Mouse (Mus musculus) layer of hippocampus, postnatal 36 days (tissue): ENCODE measurements around the gene Meox1. TPM values are rescaled to one million over a fixed set of nuclear protein-coding genes. Genes with fewer than 3 reads are reported as not detected.

Source experiments
- DNase-seq, 2 experiments: peaks; one replicate each; pipeline ENCODE4 v3.0.0; 2022
- total RNA-seq, 2 experiments: library from RNA; stranded (reverse); gene quantifications; 2 replicates each; pipeline ENCODE4 v1.2.3; 2021

Meox1 gene
- total RNA-seq, result under 1 TPM; 0.43 to 0.50 TPM

DNA sequence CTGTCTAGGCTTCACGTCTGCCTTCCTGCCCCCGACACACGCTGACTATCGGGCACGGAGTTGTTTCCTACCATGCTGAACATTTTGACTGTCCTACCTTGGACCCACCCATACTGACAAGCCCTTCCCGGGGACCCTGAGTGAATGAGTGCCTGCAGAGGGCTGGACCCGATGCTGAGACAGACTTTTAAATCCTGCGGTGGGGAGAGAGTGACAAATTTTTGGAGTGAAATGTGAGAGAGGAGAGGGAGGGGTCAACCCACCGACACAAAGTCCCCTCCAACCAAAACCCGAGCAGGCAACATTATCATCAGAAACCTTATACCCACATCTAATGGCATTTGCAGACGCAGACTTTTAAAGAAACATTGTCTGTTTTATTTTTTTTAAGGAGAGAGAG, at the start of gene Meox1:
Gene Meox1 (minus strand): TSS at position 171 of the 400 bp plus-strand sequence.
- DNase-seq, result no peak

DNA sequence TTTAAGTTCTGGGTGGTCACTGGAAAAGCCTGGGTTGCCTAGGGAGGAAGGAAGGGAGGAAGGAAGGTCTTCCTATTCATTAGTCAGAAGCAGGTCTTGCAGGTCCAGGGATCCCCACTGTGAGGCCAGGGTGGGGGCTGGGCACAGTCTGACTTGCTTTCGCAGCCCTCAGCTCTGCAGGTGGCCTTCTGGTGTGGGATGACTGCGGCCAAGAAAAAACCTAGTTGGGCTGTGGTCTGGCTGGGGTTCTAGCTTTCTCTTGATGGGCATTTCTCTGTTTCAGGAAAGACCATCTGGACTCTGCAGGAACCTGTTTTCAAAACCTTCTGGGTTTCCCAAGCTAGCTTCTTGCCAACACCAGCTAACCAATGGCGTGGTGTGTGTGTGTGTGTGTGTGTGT, 48.9 kb upstream of the Meox1 start:
- DNase-seq, result no peak

DNA sequence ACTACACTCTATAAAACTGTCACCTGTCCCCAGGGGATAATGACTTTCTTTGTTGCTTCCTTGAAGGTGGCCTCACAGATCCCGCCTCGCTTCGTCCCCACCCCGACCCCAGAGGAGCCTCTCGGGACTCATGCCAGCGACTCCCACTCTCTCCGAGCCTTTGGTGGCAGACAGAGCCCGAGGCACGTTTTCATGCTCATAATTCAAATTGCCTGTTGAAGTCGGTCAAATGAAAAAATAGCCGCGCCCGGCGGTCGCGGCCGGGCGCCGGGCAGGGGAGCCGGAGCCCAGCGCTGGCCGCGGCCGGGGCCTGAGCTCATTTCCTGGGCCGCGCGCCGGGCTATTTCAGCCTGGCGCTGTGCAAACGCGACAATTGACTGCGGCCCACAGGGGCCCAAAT, 42.9 kb upstream of the Meox1 start:
- DNase-seq, result no peak

DNA sequence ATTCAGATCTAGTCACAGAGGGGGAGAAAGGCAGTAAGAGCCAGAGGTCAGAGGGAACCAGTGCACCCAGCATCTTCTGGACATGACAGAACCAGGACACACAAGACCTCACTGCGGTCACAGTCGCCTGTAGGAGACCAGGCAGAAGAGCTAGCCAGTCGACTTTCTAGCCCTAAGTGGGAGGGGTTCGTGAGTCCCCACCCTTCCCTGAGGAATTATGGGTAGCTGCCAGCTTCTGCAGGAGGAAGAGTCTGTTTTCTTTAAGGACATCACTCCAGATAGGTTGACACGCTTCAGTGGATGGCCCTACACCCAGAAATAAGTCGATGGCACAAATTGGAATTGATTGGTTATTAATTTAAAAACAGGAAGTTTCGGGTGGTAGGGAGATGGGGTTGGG, 42.2 kb upstream of the Meox1 start:
- DNase-seq, result no peak

DNA sequence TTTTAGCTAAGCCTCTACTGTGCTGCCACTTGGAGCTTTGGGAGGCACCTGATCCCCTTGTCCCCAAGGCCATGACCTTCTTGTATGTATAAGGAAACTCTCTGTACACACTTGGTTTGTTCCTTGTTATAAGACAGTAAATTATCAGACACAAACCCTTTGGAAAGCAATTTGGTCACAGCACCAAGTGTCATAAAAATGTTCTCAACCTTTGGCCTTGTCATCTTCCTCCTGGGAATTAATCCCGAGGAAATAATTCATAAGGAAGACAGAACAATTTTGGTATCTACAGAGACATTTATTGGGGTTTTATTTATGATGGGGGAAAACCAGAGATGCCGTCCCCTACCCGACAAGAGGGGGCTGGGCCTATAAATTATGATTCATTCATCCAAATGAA, 41.6 kb upstream of the Meox1 start:
- DNase-seq, result no peak

DNA sequence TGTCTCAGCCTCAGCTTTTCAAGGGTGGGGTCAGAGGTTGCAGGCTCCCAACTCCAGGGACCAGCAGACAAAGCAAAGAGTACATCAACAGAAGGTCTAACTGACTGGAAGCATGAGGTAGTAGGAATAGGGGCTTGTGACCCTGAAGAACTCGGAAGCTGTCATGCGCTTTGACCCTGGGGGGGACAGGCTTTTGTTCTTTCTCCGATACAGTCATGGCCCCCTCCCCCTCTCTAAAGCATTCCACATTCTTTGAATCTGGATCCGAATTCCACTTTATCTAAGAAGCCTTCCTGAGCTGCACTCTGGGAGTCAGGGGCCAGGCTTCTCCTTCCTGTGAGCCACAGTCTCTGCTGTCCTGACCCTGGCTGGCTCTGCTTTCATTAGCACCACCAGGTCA, 37.8 kb upstream of the Meox1 start:
- no peak for DNase-seq

DNA sequence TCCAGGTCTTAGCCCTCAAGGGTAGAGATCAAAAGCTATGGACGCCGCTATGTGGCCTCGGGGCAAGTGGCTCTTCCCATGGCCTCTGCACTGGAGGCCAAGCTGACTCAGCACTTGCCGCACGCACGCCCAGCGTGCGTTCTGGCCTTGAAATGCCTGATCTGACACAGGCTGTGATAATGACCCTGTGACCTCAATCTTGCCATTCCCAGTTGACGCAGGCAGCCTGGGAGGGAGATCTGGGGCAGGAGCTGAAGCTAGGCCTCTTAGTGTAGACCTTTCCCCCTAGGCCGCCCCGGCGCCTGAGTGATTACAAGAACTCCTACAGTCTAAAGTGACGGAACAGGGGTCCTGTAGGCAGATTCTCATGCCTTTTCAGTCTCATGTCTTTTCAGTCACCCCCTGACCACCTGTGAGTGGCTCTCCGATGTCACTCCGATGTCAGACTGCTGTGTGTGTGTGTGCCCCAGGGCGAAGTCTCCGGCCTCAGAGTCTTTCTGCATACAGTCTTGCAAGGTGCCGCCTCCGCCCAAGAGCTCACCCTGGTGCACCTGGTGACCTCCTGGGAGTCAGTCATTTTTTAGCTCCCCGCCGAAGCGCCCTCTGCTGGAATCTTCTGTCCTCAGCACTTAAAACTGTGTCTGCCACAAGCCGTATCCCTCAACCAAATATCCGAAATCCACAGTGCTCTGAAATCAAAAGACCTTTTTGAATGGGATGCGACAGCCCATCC, 34.0 kb upstream of the Meox1 start:
- DNase-seq, result no peak

DNA sequence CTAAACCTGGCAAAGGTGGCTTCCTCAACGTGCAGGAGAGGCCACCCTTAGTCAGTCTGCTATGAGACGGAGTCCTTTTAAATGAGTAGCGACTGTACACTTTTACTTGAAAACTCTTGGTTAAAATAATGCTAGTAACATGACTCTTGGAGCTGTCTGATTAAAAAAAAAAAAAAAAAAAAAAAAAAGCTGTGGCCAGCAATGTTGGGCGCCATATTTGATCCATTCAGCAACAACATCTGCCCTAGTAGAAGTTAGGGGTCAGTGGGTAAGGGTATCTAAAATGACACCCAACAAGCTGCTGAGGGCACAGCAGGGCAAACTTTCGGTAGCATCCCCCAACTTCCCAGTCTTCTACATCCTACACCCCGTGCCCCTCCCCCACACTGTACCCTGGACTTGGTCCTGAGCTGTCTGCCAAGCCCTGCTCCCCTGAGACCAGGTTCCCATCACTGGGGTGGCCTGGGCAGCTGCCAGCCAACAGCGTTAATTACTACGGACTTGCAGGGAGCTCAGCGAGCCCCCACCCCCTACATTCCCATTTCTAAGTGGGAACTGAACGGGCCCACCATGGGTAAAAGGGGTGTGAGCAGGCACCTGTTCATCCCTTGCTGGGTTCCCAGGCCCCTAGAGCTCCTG, 32.9 kb upstream of the Meox1 start:
- DNase-seq, result no peak

DNA sequence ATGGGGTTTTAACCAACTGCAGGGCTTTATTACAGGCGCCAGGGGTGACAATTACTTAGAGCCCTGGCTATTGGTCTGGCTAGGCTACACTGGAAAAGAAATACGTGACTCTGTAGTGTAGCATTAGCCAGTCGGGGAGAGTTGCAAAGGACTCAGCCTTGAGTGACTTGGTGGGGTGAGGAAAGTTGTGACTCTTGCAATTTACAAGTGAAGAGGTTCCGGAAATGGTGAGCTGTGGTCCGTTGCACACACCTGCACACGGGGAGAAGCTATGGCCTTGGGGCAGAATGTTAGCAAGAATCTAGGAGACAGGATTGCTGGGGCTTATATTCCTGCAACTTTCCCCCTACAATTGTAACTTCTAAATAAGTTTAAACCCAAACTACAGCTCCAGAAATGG, 31.5 kb upstream of the Meox1 start:
- no peak for DNase-seq

DNA sequence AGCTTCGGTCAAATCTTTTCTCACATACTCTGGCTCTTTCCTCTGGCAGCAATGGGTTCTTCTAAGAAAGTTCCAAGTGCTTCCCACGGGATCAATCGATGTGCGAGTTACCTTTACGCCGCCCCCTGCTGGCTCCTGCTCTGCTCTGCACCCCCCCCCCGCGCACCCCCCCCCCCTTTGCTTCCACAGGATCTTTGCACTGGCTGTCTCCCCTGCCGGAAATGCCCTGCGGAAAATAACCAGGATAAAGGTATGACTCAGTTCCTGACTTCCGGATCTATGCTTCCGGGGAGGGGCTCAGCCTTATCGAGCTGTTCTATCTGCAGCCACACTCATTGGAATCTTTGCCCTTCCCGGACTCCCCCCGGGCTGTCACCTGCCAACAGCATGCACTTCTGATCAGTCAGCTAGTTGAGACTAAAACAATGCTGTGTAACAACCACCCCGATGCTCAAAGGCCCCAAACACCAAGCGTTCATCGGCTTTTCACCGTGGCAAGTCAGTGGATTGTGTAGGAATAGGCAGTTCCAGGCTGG, 30.3 kb upstream of the Meox1 start:
- no peak for DNase-seq

DNA sequence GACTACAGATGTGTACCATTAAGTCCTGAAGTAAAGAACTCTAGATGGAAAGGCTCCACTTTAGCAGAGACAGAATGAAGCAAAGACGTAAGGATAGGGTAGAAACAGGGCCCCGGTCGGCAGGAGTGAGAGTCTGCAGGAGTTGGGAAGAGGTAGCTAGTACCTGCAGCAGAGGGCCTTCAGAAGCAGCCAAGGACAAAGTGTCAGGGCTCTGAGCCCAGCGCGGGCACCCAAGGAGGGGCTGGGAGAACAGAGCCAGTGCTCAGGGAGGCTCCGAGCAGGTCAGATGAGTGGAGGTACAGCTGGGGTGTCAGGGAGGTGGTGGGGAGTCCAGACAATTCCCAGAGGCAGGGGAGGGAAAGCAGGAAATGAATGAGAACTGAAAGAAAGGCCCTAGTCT, 29.8 kb upstream of the Meox1 start:
- DNase-seq, result no peak

DNA sequence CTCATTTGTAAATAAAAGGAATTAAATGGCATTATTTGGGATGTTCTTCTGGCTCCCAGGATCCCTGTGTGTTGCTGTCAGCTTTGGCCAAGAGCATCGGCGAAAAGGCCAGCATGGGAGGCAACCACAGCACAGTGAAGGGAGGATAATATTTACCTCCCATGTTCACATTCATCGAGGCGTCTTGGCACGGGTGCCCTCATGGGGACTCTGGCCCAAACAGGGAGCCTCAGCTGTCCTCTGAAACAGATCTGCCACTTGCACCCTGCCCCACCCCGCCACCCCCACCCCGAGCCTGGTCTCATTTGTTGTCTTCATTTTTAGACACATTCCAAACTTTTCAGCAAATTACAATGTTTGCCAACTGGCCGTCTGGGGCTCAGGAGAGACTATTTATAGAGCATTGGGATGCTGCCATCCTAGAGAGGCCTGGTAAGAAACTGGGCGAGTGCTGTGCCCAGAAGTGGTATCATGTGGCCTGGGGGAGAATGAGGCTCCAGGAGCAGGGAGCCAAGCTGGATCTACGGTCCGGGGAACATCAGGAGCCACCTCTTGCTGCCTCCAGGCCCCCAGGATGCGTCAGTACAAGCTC, 27.3 kb upstream of the Meox1 start:
- DNase-seq, result no peak

DNA sequence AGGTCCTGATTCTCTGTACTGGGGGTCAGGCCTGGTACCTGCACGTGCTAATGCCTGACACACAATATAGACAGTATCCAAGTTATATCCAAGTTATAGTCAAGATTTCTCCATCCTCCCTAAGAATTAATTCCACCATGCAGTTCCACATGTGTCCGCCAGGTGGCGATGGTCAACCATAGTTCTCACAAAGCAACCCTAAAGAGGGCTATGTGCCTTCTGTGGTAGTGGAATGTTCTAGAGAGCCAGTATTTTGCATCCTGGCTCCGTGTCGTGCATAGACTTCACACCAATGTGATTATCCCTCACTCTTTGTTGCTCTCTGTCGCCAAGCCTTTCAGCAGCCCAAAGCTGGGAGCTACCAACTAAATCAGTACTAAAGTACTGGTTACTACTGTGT, 25.5 kb upstream of the Meox1 start:
- DNase-seq, result peak; percentile 75 to 80

DNA sequence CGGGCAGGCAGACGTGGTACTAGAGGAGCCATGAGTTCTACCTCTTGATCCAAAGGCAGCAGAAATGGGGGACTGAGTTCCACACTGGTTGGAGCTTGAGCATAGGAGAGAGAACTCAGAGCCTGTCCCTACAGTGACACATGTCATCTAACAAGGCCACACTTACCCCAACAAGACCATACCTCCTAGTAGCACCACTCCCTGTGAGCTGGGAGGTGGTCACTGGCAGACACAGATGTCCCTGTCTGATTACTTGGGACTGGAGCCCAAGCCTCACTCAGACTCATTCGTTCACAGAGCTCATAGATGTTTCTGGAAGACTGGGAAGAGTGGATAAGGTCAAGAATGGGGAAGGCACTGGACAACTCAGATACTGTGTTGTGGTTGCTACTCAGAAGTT, 24.4 kb upstream of the Meox1 start:
- DNase-seq, result no peak

DNA sequence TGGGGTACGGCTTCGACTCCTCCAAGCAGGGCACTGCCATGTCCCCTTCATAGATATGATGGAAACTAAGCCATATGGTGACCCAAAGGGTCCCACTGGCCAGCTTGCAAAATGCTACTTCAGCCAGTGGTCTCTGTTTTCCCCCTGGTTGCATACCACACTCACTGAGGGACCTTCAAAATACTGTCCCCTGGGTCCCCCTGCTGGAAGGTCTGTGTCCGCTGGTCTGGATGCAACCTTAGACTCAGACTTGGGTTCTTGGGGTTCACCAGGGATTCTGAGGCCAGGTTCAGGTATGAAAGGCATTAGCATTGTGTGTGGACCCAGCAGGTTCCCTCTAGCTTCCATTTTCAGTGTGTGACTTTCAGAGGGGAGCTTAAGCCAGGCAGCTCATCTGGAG, 22.6 kb upstream of the Meox1 start:
- no peak for DNase-seq

DNA sequence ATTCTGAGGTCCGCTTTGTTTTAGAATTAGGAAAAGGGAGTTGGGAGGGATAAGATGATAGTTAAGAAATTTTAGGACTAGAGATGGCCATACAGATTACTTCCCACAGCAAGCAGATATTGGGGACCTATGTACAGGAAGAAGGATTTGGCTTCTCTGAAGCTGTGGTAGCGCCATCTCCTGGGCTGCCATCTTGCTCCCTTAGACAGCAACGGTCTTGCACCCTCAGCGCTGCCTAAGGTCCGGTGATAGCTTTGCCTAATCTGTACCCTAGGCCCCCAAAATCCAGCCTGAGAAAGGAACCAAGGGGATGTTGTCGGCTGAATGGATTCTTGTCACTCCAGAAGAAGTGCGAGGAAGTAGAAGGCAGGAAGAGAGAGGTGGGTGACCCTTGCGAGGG, 19.4 kb upstream of the Meox1 start:
- DNase-seq, result no peak

DNA sequence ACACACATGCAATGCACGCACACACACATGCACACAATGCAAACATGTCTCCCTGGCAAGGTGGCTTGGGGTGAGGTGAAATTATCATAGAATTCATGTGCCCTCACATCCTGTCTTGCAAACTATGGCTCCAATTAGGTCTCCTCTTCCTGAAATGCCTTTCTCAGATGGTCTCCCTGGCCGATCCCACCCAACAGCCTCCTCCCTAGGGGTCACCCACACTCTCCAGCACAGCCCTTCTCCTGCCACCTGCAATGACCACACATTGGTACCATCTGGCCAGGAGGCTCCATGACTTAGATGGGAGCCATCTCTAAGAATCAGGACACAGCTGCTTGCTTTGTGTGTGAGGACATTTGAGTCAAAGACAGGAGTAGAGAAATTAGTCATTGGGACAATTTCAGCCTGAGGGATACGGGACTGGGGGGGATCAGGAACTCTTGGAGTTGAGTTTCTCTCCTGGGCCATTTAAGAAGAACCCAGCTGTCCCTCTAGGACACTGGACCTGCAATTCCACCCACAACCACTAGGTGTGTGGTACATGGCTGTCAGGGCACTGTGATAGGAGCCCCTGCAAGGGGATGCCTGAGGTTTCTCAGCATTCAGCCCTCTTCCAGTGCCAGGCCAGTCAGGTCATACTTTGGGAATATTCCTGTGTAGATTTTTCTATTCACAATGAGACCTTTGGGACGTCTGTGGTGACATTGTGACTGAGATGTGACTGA, 17.8 kb upstream of the Meox1 start:
- DNase-seq, result no peak

DNA sequence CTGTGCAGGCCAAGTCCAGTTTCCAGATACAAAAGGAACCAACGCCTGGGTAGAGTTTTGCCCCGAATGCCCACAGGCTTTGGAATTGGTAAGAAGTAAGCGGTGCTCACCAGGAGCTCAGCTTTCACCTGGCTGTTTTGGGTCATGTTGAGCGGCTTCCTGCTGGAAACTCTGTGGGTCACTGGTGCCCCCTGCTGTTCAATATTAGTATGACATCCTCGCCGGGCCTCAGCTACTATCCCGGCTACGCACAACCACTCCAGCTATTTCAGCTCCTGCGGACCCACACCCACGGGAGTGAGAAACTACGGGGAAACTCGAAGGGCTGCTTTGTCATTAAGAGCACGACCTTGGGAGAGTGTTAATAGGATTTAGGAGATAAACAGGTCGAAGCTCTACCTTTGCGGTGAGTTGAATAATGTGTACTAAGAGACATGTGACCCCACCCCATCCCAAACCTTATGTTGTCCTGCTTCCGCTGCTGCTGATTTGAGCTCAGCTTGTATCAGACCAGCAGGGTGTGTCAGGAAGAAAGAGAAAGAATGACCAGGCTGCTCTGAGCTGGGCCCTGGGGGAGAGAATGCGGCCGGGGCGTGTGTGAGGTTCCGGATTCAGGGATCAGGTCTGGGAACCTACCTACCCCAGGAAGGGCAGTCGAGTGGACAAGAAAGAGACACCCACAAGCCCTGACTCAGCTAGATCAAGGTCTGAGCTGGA, 16.2 kb upstream of the Meox1 start:
- DNase-seq, result peak; percentile 78 to 86

DNA sequence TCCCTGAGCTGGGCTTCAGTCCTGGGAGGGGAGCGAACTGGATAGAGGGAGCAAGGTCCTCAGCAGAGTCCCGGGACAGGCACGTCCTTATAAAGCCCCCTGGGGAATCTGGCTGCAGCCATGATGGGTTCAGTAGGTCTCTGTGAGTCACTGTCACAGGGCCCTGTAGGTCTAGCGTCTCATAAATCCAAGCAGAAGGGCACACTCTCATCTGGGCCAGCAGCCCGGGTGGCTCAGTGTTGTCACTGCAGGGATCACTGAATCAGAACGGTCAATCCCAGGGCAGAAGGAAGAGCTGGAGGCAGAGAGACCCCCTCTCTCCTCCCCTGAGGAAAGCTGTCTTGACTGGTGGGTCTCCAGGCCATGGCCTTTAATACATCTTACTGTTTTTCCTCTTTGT, 14.6 kb upstream of the Meox1 start:
- no peak for DNase-seq

DNA sequence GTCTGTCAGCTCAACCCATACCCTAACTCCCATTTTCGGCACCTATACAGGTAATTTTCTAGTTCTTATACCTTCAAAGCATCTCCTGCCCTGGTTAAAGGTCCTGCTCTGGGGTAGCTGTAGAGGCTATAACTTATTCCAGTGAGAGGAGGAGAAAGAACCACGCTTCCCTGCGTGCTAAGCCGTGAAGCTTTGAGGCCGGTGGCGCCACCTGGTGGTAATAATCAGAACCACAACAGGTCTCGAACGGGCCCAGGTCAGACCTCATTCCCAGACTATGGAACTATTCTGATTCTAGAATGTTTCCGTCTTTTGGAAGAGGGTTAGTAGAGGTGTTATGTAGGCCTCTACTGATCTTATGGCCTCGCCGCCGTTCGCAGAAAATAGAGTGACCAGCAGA, 10.9 kb upstream of the Meox1 start:
- DNase-seq, result peak; percentile 65 to 73

DNA sequence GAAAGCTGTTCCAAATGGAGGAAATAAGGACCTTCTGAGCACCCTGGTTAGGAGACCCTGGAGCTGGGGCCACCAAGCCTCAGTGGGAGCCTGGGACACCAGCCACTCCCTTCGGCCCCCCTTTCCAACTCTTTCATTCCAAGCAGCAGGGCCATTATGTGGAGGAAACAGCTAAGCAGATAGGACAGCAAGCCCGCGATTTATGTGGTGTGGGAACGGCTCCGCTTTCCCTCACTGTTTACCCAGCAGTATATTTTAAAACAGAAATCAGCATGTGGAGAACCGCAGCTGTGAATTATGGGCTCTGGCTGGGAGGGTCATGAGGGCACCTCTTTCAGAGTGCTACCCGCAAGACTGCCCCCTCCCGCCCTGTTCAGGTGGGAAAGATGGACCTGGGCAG, 7.1 kb upstream of the Meox1 start:
- no peak for DNase-seq

DNA sequence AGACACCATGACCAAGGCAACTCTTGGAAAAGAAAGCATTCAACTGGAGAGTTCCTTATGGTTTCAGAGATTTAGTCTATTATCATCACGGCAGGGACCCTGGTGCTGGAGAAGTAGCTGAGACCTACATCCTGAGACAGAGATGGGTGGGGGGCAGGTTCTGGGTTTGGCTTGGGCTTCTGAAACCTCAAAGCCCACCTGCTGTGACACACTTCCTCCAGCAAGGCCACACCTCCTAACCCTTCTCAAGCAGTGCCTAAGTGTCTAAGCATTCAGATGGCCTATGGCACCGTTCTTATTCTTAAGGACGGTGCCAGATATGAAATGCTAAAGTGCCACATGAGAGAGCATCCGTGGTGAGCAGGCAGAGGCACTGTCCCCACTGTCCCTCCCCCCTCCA, 4.2 kb upstream of the Meox1 start:
- no peak for DNase-seq
